Mouse (Mus musculus): ENCODE results near the gene Krt14. TPM values are rescaled to one million over a fixed set of nuclear protein-coding genes. Genes with fewer than 3 reads are reported as not detected.
A peak's percentile ranks its signal among the peaks of the same experiment; 100 is the strongest.

The Krt14 gene
- polyA plus RNA-seq, 1 experiment from 2014 or later: 7.9 TPM

DNA sequence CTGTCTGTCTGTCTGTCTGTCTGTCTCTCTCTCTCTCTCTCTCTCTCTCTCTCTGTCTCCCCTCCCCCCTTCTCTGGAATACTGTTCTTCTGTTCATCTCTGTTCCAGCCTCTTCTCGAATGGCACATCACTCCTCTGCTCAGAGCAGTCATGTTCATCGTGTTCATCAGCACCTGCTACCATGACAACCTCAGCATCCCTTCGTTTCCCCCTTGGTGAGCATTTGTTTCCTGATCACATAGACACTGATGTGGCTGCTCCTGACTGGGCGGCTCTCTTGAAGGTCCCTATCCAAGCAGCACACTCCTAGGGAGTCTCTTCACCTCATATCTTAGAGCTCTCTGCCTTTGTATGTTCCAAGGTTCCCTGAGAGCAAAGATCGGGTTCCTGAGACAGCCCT is 29.0 kb downstream of the Krt14 start:
- Histone ChIP-seq H3K27ac (ENCODE audit: low read depth, low read length) (no peak overlapping the region), H3K27me3 (ENCODE audit: control insufficient read depth, insufficient read depth, low read length) (no peaks in the 10 kb centered on the region), H3K4me1 (ENCODE audit: control insufficient read depth, insufficient read depth, low read length) (no peaks in the 10 kb centered on the region), H3K4me2 (ENCODE audit: low read depth) (no peak overlapping the region), H3K36me3 (ENCODE audit: control insufficient read depth, insufficient read depth, low read length) (no peaks in the 10 kb centered on the region), H3K9ac (ENCODE audit: low read length) (no peak overlapping the region), H3K9me3 (ENCODE audit: control insufficient read depth, low read length) (no peaks in the 10 kb centered on the region), H3K4me3 (ENCODE audit: low read depth, low read length) (no peak overlapping the region)
- no peak for DNase-seq (ENCODE audit: low spot score)
- 85% methylated on average over 5 of the region's 5 CpGs for WGBS
- no peak for ATAC-seq (ENCODE audit: insufficient read depth, low FRiP score, low TSS enrichment)

GRCm38 (mm10) chr11:100176791-100177190 is 30.6 kb downstream of the Krt14 start:
- H3K9ac ChIP-seq (ENCODE audit: low read length): no peak overlapping the region
- no peak for ATAC-seq (ENCODE audit: insufficient read depth, low FRiP score, low TSS enrichment)
- H3K27me3 ChIP-seq (ENCODE audit: control insufficient read depth, insufficient read depth, low read length): no peaks in the 10 kb centered on the region
- WGBS: 59% methylated on average over 9 of the region's 9 CpGs
- H3K4me1 ChIP-seq (ENCODE audit: control insufficient read depth, insufficient read depth, low read length): no peaks in the 10 kb centered on the region
- no peaks in the 10 kb centered on the region for H3K36me3 ChIP-seq (ENCODE audit: control insufficient read depth, insufficient read depth, low read length)
- no peak overlapping the region for H3K4me2 ChIP-seq (ENCODE audit: low read depth)
- no peak overlapping the region for H3K4me3 ChIP-seq (ENCODE audit: low read depth, low read length)
- no peak overlapping the region for H3K27ac ChIP-seq (ENCODE audit: low read depth, low read length)
- DNase-seq (ENCODE audit: low spot score): no peak
- no peaks in the 10 kb centered on the region for H3K9me3 ChIP-seq (ENCODE audit: control insufficient read depth, low read length)

DNA sequence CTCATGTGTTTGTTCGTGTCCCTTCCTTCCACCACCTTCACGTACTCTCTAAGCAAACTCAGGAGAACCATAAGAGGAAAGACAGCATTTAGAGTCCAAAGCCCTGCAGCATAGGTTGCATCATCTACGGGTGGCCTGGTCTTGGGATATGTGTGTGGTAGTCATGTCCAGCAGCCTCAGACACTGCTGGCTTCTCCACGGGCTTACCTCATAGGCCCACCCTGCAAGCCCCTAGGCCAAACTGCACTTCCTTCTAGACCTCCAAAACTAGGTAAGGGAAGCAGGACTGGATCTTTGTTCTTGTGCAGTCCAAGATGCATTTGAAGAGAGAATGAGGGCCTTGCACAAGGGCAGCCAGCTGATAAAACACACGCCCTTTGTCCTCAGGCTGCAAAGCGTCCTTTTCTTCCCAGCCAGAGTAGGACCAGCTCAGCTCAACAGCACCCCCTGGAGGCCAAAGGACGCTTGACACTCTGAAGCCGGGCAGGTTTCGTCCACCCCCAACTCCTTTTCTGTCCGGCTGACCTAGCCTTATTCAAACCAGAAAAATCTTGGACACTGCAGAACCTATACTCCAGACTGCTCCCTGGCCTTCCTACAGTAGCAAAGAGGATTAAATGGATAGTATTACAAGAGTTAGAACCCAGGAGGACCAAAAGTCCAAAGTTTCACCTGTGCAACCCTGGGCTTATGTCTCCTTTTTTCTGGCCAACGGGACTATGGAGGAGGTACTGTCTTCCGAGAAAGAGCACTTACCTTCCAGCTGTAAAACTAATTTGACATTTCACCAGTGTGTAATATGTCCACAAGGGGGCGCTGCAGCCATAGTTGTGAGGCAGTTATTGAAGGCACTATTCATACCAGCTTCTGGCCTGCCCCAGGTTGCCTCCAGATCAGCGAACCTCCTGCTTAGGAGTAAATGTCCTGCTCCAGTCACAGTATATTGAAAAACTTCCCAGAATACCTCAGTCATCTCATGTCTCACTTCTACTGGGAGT is 38.3 kb downstream of the Krt14 start:
- no peak; the same call in 1 of the 2 replicates for ATAC-seq (ENCODE audit: insufficient read depth, low FRiP score, low TSS enrichment)
- 34% methylated on average over 14 of the region's 14 CpGs for WGBS
- Histone ChIP-seq H3K4me3 (ENCODE audit: low read depth, low read length) (no peak overlapping the region), H3K36me3 (ENCODE audit: control insufficient read depth, insufficient read depth, low read length) (no peaks in the 10 kb centered on the region), H3K9ac (ENCODE audit: low read length) (0 out of 2 replicates have a peak overlapping the region, but pooled peaks have one; percentile 47), H3K4me1 (ENCODE audit: control insufficient read depth, insufficient read depth, low read length) (no peaks in the 10 kb centered on the region), H3K4me2 (ENCODE audit: low read depth) (no peak overlapping the region), H3K27me3 (ENCODE audit: control insufficient read depth, insufficient read depth, low read length) (no peaks in the 10 kb centered on the region), H3K27ac (ENCODE audit: low read depth, low read length) (no peak overlapping the region), H3K9me3 (ENCODE audit: control insufficient read depth, low read length) (no peaks in the 10 kb centered on the region)
- DNase-seq (ENCODE audit: low spot score): peak; percentile 84

DNA sequence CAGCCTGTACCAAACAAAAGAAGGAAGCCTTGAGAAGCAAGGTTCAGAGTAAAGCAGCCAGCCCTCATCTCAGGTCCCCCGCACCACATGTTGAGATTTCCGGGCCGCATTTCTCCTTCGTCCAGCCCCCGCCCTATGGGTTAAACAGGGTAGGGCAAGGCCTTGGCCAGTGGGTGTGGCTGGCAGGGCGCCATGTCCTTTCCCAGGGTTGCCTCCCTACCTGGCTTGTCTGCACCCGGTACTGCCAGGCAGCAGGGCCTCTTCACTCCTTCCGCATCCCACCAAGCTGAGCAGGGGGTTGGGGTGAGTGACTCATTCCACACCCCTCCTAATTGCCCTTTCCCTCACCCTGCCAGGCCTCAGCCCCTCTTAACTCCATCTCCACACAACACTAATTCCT is 39.3 kb downstream of the Krt14 start:
- Histone ChIP-seq H3K4me2 (ENCODE audit: low read depth) (no peak overlapping the region), H3K27me3 (ENCODE audit: control insufficient read depth, insufficient read depth, low read length) (no peaks in the 10 kb centered on the region), H3K27ac (ENCODE audit: low read depth, low read length) (no peak overlapping the region), H3K36me3 (ENCODE audit: control insufficient read depth, insufficient read depth, low read length) (no peaks in the 10 kb centered on the region), H3K9ac (ENCODE audit: low read length) (no peak overlapping the region), H3K4me3 (ENCODE audit: low read depth, low read length) (no peak overlapping the region), H3K4me1 (ENCODE audit: control insufficient read depth, insufficient read depth, low read length) (no peaks in the 10 kb centered on the region), H3K9me3 (ENCODE audit: control insufficient read depth, low read length) (no peaks in the 10 kb centered on the region)
- ATAC-seq (ENCODE audit: insufficient read depth, low FRiP score, low TSS enrichment) (no peak), DNase-seq (ENCODE audit: low spot score) (no peak)
- WGBS: 82% methylated on average over 8 of the region's 8 CpGs

- Histone ChIP-seq H3K9ac (ENCODE audit: low read length) (no peak overlapping the region), H3K4me3 (ENCODE audit: low read depth, low read length) (no peak overlapping the region), H3K4me1 (ENCODE audit: control insufficient read depth, insufficient read depth, low read length) (no peaks in the 10 kb centered on the region), H3K27me3 (ENCODE audit: control insufficient read depth, insufficient read depth, low read length) (no peaks in the 10 kb centered on the region), H3K9me3 (ENCODE audit: control insufficient read depth, low read length) (no peaks in the 10 kb centered on the region), H3K36me3 (ENCODE audit: control insufficient read depth, insufficient read depth, low read length) (no peaks in the 10 kb centered on the region), H3K4me2 (ENCODE audit: low read depth) (no peak overlapping the region), H3K27ac (ENCODE audit: low read depth, low read length) (no peak overlapping the region)
- ATAC-seq (ENCODE audit: insufficient read depth, low FRiP score, low TSS enrichment): no peak
- WGBS: 62% methylated on average over 7 of the region's 7 CpGs
- no peak for DNase-seq (ENCODE audit: low spot score)
These were observed 43.0 kb downstream of the Krt14 start for GRCm38 (mm10) chr11:100164392-100164791.

GRCm38 (mm10) chr11:100157908-100158477 is 49.4 kb downstream of the Krt14 start:
- H3K4me3 ChIP-seq (ENCODE audit: low read depth, low read length): no peak overlapping the region
- no peaks in the 10 kb centered on the region for H3K9me3 ChIP-seq (ENCODE audit: control insufficient read depth, low read length)
- no peaks in the 10 kb centered on the region for H3K4me1 ChIP-seq (ENCODE audit: control insufficient read depth, insufficient read depth, low read length)
- no peaks in the 10 kb centered on the region for H3K36me3 ChIP-seq (ENCODE audit: control insufficient read depth, insufficient read depth, low read length)
- ATAC-seq (ENCODE audit: insufficient read depth, low FRiP score, low TSS enrichment): no peak
- no peak overlapping the region for H3K4me2 ChIP-seq (ENCODE audit: low read depth)
- no peak overlapping the region for H3K27ac ChIP-seq (ENCODE audit: low read depth, low read length)
- 56% methylated on average over 6 of the region's 6 CpGs for WGBS
- DNase-seq (ENCODE audit: low spot score): no peak
- no peaks in the 10 kb centered on the region for H3K27me3 ChIP-seq (ENCODE audit: control insufficient read depth, insufficient read depth, low read length)
- H3K9ac ChIP-seq (ENCODE audit: low read length): no peak overlapping the region

DNA sequence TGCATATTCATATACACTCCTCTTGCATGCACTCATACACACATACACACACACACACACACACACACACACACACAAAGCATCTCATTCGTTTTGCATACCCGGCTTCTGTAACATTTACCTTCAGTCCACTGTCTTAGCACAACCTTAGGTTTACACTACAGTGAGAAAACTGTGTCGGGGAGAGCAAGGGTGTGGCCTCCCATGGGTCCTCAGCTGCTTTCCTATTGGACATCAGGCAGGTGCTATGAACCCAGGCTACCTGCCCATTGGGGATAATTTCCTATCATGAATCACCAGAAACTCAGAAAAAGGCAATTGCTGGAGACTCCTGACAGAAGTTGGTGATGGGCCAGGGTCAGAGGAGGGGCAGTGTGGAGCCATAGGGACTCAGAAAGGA is 50.0 kb downstream of the Krt14 start:
- Histone ChIP-seq H3K36me3 (ENCODE audit: control insufficient read depth, insufficient read depth, low read length) (no peaks in the 10 kb centered on the region), H3K4me1 (ENCODE audit: control insufficient read depth, insufficient read depth, low read length) (no peaks in the 10 kb centered on the region), H3K4me2 (ENCODE audit: low read depth) (no peak overlapping the region), H3K4me3 (ENCODE audit: low read depth, low read length) (no peak overlapping the region), H3K27ac (ENCODE audit: low read depth, low read length) (no peak overlapping the region), H3K27me3 (ENCODE audit: control insufficient read depth, insufficient read depth, low read length) (no peaks in the 10 kb centered on the region), H3K9me3 (ENCODE audit: control insufficient read depth, low read length) (no peaks in the 10 kb centered on the region), H3K9ac (ENCODE audit: low read length) (no peak overlapping the region)
- no peak for ATAC-seq (ENCODE audit: insufficient read depth, low FRiP score, low TSS enrichment)
- WGBS: 83% methylated on average over 3 of the region's 3 CpGs
- no peak for DNase-seq (ENCODE audit: low spot score)

GRCm38 (mm10) chr11:100155497-100156255 is 51.7 kb downstream of the Krt14 start:
- WGBS: 76% methylated on average over 8 of the region's 8 CpGs
- H3K27me3 ChIP-seq (ENCODE audit: control insufficient read depth, insufficient read depth, low read length): no peaks in the 10 kb centered on the region
- no peak overlapping the region for H3K4me2 ChIP-seq (ENCODE audit: low read depth)
- DNase-seq (ENCODE audit: low spot score) (no peak), ATAC-seq (ENCODE audit: insufficient read depth, low FRiP score, low TSS enrichment) (no peak)
- H3K9ac ChIP-seq (ENCODE audit: low read length): no peak overlapping the region
- H3K36me3 ChIP-seq (ENCODE audit: control insufficient read depth, insufficient read depth, low read length): no peaks in the 10 kb centered on the region
- no peak overlapping the region for H3K4me3 ChIP-seq (ENCODE audit: low read depth, low read length)
- H3K4me1 ChIP-seq (ENCODE audit: control insufficient read depth, insufficient read depth, low read length): no peaks in the 10 kb centered on the region
- no peaks in the 10 kb centered on the region for H3K9me3 ChIP-seq (ENCODE audit: control insufficient read depth, low read length)
- no peak overlapping the region for H3K27ac ChIP-seq (ENCODE audit: low read depth, low read length)

Data from neural tube, embryonic 11.5 days (tissue).